Mouse (Mus musculus) lung, postnatal 0 days (tissue): ENCODE data around the gene Asic5. TPM values are rescaled to one million over a fixed set of nuclear protein-coding genes. Genes with fewer than 3 reads are reported as not detected.

Experiments used
- ATAC-seq: fragments of 200-750 bp; cut with Nextera tagmentation; 2 replicates; pipeline ENCODE4 v1.8.0; 2017; ENCODE audit warnings: moderate library complexity
- DNase-seq: peaks from one replicate; pipeline ENCODE4 v3.0.0-alpha.2; 2016; ENCODE audit warnings: low spot score
- H3K27ac ChIP-seq: fragments of 300-500 bp; sonication (generic); 2 replicates; pipeline ENCODE4 v1.5.1; 2014; ENCODE audit warnings: antibody characterized with exemption, mild to moderate bottlenecking, low read length, mixed read lengths
- H3K27me3 ChIP-seq: fragments of 300-500 bp; sonication (generic); replicated peaks from 2 replicates; pipeline ENCODE4 v1.6.1; 2014; ENCODE audit warnings: low read length, mixed read lengths; ENCODE audit not compliant: insufficient read depth
- H3K36me3 ChIP-seq: fragments of 300-500 bp; sonication (generic); 2 replicates; pipeline ENCODE4 v1.6.1; 2014; ENCODE audit warnings: low read length, mixed read lengths; ENCODE audit not compliant: insufficient read depth
- H3K4me1 ChIP-seq: fragments of 300-500 bp; sonication (generic); 2 replicates; pipeline ENCODE4 v1.6.1; 2014; ENCODE audit warnings: antibody characterized with exemption, low read depth, low read length, mixed read lengths; ENCODE audit not compliant: insufficient read depth
- H3K4me2 ChIP-seq: fragments of 300-500 bp; sonication (generic); replicated peaks from 2 replicates; pipeline ENCODE4 v1.6.1; 2014; ENCODE audit warnings: low read depth, mild to moderate bottlenecking, low read length, moderate library complexity, mixed read lengths
- H3K4me3 ChIP-seq: fragments of 300-500 bp; sonication (generic); 2 replicates; pipeline ENCODE4 v1.5.1; 2014; ENCODE audit warnings: low read depth, low read length
- H3K9ac ChIP-seq: fragments of 300-500 bp; sonication (generic); replicated peaks from 2 replicates; pipeline ENCODE4 v1.6.1; 2014; ENCODE audit warnings: low read depth, mild to moderate bottlenecking
- H3K9me3 ChIP-seq: fragments of 300-500 bp; sonication (generic); 2 replicates; pipeline ENCODE4 v1.6.1; 2016; ENCODE audit warnings: low read length, mixed read lengths
- CTCF ChIP-seq: IDR thresholded peaks from 2 replicates; pipeline ENCODE4 v1.5.1; 2016; ENCODE audit warnings: antibody characterized with exemption, mild to moderate bottlenecking
- EP300 ChIP-seq: IDR thresholded peaks from 2 replicates; pipeline ENCODE4 v1.6.1; 2016; ENCODE audit warnings: antibody characterized with exemption, mild to moderate bottlenecking, control low read depth
- WGBS: fragments of 180-500 bp; shearing (Covaris S2); extraction: QIAGEN DNeasy Blood & Tissue Kit; methylation state at CpG from one replicate; pipeline ENCODE4 v1.1.7; 2014; 5-methylcytosine and 5-hydroxymethylcytosine counted together
- polyA plus RNA-seq: library from polyadenylated mRNA; unstranded; fragments of >200 nt; fragmentation: Nextera tagmentation; extraction: Ambion mirVana; gene quantifications from 2 replicates; pipeline ENCODE4 v1.2.1, GENCODE M21; 2015

Asic5 gene
- polyA plus RNA-seq, 1 experiment from 2014 or later = 0.12 TPM

DNA sequence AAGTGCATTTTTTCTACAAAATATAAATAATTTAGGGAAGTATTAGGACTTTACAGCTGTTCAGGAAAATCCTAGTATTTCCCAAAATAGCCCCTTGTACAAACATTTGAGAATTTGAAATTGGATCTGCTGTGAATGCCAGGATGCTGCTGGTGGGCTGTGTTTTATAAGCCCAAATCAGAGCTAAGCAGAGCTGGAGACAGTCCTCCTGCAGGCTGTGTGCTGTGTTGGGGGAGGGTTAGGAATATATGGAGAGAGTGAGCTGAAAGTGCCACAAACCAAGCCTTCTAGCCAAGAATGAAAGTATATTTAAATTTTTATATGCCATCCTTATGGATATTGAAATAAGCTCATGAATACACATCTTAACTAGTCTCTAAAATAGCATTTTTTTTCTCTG, 69.4 kb downstream of the Asic5 start:
- DNase-seq (no peak), ATAC-seq (no peak)
- Histone ChIP-seq H3K36me3 (no peaks in the 10 kb centered on the region), H3K9ac (no peak overlapping the region), H3K4me2 (no peak overlapping the region), H3K27ac (no peak overlapping the region), H3K9me3 (no peaks in the 10 kb centered on the region), H3K4me1 (peaks cover 3% of the 10 kb centered on the region; the same call in 1 of the 2 replicates), H3K4me3 (no peak overlapping the region), H3K27me3 (no peaks in the 10 kb centered on the region)
- TF ChIP-seq EP300 (no peak), CTCF (no peak)

GRCm38 (mm10) chr3:82052029-82052428, 69.9 kb downstream of the Asic5 start:
- TF ChIP-seq EP300 (no peak), CTCF (no peak)
- H3K9me3 ChIP-seq = no peaks in the 10 kb centered on the region
- H3K4me1 ChIP-seq = peaks cover 3% of the 10 kb centered on the region; the same call in 1 of the 2 replicates
- H3K27me3 ChIP-seq = no peaks in the 10 kb centered on the region
- DNase-seq (no peak), ATAC-seq (no peak)
- no peak overlapping the region for H3K27ac ChIP-seq
- H3K36me3 ChIP-seq = no peaks in the 10 kb centered on the region
- no peak overlapping the region for H3K9ac ChIP-seq
- no peak overlapping the region for H3K4me2 ChIP-seq
- no peak overlapping the region for H3K4me3 ChIP-seq
- WGBS = 52% methylated on average over 2 of the region's 2 CpGs

DNA sequence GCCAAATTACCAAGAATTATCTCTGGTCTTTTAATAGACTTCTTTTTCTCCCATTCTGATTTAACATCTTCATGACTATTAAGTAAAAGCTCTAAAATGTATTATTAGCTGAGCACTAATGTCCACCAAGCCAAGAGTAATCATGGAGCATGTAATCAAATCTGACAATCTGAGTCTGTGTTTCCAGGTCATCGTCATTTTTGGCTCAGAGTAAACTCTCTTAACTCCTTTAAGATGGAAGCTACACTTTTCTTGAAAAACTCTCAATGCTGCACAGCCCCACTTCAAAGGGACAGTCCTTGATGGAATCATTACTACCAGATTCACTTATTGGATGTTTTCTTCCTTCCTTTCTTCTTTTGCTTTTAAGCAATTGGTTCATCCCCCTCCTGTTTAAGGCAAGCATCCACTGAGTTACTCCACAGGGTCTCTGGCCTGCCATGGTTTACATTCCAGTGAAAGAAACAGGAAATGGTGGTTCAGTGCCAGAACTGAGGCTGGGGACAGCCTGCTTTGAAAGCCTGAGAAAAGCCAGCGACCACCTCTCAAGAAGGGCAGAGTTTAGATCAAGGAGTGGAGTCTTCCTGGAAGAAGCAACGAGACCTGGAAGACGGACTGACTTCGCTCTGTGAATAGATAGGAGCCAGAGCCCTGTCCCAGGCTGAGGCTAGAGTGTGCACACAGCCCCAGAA, 72.3 kb downstream of the Asic5 start:
- no peak for ATAC-seq
- Histone ChIP-seq H3K27me3 (no peaks in the 10 kb centered on the region), H3K9ac (no peak overlapping the region), H3K4me1 (no peaks in the 10 kb centered on the region; the same call in 1 of the 2 replicates), H3K4me3 (no peak overlapping the region), H3K9me3 (no peaks in the 10 kb centered on the region), H3K4me2 (no peak overlapping the region), H3K36me3 (no peaks in the 10 kb centered on the region), H3K27ac (0 out of 2 replicates have a peak overlapping the region, but pooled peaks have one; percentile 2)
- DNase-seq = no peak
- WGBS = 18% methylated on average over 5 of the region's 5 CpGs
- no peak for TF ChIP-seq CTCF
- no peak for TF ChIP-seq EP300

DNA sequence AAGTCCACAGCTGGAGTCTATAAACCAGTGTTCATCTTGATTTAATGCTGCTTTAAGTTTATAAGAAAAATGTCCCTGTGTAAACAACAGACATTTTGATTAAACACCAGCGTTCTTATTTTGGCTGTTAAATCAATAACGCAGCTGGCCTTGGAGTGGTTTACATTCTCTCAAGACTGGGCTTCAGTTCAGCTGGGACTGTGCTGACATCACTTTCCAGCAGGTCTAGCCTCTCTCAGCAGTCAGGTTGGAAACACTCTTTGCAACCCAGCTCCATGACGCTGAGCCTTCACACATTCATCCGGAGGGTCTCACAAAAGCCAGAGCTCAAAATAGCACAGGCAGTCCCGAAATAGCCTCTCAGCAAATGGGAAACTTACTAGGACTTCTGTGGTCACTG, 75.1 kb downstream of the Asic5 start:
- Histone ChIP-seq H3K36me3 (no peaks in the 10 kb centered on the region), H3K27me3 (no peaks in the 10 kb centered on the region), H3K4me3 (no peak overlapping the region), H3K4me2 (no peak overlapping the region), H3K27ac (no peak overlapping the region), H3K9ac (no peak overlapping the region), H3K4me1 (no peaks in the 10 kb centered on the region; the same call in 1 of the 2 replicates), H3K9me3 (no peaks in the 10 kb centered on the region)
- no peak for TF ChIP-seq CTCF
- peak; percentile 87 for TF ChIP-seq EP300
- ATAC-seq (peak; percentile 93), DNase-seq (peak; percentile 92)
- WGBS = 6% methylated on average over 5 of the region's 5 CpGs

DNA sequence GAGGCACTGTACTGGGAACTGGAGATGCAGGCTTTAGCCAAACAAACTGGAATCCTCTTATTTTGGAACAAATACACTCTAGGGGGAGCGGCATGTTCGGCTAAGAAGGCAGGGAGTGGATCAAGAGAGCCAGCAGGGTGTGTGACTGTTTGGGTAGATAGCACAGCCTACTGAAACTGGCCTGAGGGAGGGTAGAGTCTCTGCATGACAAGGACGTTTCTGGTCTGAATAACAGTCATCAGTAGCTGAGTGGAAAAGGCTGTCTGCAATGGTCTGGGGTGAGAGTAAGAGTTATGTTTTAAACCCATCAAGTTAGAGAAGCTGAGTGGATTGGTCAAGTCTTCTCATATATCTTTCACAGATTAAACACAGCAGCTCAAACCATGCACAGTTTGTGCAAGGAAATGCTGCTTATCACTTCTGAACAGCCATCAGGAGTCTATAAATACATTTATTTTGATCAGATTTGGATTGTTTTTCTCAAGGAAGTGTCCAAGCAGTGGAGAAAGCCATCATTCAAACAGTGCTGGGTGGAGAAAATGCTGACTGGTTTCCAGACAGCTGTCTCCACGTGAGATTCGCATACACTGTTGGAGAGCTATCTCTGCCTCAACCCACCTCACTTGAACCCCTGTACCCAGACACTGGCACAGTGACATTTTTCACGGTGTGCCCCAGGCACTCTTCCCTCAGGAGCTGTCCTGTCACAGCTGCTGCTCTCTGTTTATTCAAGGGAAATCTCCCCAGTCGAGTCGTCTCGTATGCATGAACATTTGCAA, 79.5 kb downstream of the Asic5 start:
- ATAC-seq (0 out of 2 replicates have a peak, but pooled peaks have one; percentile 25), DNase-seq (peak; percentile 32)
- 24% methylated on average over 9 of the region's 9 CpGs for WGBS

DNA sequence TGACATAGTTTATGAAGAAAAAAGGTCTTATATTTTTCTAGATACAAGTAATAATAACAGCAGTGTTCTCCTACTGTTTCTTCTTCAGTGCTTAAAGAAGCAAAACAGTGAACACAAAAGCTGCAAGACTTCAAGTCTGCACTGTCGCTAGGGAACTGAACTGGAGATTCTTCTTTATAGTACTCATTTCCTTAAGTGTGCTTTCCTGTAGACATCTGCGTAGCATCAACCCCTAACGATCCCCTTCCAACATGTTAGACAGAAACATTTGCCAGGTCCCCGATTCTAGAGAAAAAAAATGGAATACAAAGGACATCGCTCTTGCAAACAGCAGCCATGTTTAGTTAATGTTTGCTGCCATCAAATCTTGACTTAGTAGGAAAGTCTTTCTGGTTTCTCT, 85.7 kb downstream of the Asic5 start:
- 70% methylated on average over 5 of the region's 5 CpGs for WGBS
- DNase-seq (no peak), ATAC-seq (no peak)
- H3K27me3 ChIP-seq = no peaks in the 10 kb centered on the region
- H3K9me3 ChIP-seq = no peaks in the 10 kb centered on the region
- H3K4me1 ChIP-seq = no peaks in the 10 kb centered on the region
- H3K36me3 ChIP-seq = no peaks in the 10 kb centered on the region
- no peak overlapping the region for H3K4me3 ChIP-seq
- H3K4me2 ChIP-seq = no peak overlapping the region
- no peak overlapping the region for H3K9ac ChIP-seq
- no peak overlapping the region for H3K27ac ChIP-seq
- no peak for TF ChIP-seq EP300
- no peak for TF ChIP-seq CTCF

More for the DNA sequence above, 79.5 kb downstream of the Asic5 start:
- H3K4me3 ChIP-seq = no peak overlapping the region
- no peaks in the 10 kb centered on the region for H3K9me3 ChIP-seq
- H3K27me3 ChIP-seq = no peaks in the 10 kb centered on the region
- no peak overlapping the region for H3K27ac ChIP-seq
- TF ChIP-seq CTCF = peak; percentile 41
- TF ChIP-seq EP300 = no peak
- no peak overlapping the region for H3K9ac ChIP-seq
- H3K4me2 ChIP-seq = no peak overlapping the region
- no peaks in the 10 kb centered on the region for H3K36me3 ChIP-seq
- H3K4me1 ChIP-seq = no peaks in the 10 kb centered on the region; the same call in 1 of the 2 replicates

Other genes starting within 250 kb of the Asic5 start
- 38.6 and 41.7 TPM in 2 replicates for gene Ctso, start 49.7 kb upstream of the Asic5 start, polyA plus RNA-seq
- 0.76 and 1.8 TPM in 2 replicates for gene Tdo2, start 6.1 kb upstream of the Asic5 start, polyA plus RNA-seq
- gene Gucy1b1, start 92.4 kb downstream of the Asic5 start, polyA plus RNA-seq = 95.8 and 104 TPM in 2 replicates
- gene Gucy1a1, start 163.5 kb downstream of the Asic5 start, polyA plus RNA-seq = 101 and 107 TPM in 2 replicates